Mouse (Mus musculus) ES-E14 (cell line): ENCODE measurements around the gene Grin1.

Experiments used
- MAFK ChIP-seq: IDR thresholded peaks from 2 replicates; pipeline ENCODE4 v1.6.1; 2014; ENCODE audit warnings: mild to moderate bottlenecking, low read depth, low read length, inconsistent platforms; ENCODE audit not compliant: insufficient read depth
- ZNF384 ChIP-seq: IDR thresholded peaks from 2 replicates; pipeline ENCODE4 v1.6.1; 2012; ENCODE audit warnings: low read depth, low read length, inconsistent platforms

DNA sequence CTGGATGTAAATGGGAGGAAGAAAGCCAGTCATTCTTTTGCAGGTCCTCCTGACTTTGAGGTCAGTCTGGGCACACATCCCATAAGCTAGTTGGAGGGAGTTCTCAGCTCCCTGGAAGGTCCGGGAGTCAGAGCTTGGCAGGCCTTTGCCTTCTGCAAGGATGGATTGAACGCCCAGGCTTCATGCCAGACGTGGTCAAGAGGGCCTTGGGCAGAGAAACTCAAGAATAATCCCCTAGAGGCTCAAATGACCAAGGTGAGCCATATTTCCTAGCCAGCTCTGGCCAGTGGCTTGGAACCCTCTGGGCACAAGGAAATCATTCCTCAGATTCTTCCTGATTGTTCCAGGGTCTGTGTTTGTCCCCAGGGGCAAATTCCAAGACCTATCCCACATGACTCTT is 54.1 kb downstream of the Grin1 start:
- no peak for TF ChIP-seq MAFK
- no peak for TF ChIP-seq ZNF384
